Mouse (Mus musculus) right cerebral cortex, adult 2 months (tissue): Measurements from ENCODE around the gene Cnga3.
A peak's percentile ranks its signal among the peaks of the same experiment; 100 is the strongest.

Source experiments
- DNase-seq, 2 experiments: peaks; one replicate each; pipeline ENCODE4 v3.0.0; 2021 to 2022; ENCODE audit warnings: low spot score in 2 of 2

Cnga3 gene

GRCm38 (mm10) chr1:37214144-37214543 lies at the start of gene Cnga3:
Gene Cnga3 (plus strand): TSS chr1:37214434.
- DNase-seq: no peak

DNA sequence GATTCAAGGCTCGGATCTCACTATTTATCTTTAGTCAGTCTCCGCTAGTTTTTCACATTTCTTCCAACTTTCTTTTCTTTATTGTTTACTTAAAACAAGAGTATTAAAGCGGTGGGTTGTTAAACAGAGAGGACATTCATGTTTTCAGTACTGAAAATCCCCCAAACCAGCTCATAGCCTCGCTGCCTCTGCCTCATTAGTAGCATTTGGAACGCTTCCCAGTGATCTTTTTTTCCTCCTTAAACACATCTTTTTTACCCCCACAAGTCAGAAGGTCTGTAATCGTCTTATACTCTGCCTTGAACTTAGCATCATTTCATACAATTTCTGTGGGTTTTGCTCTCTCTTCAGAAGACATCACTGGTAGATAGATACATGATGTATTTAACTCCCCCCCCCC lies 48.2 kb upstream of the Cnga3 start:
- no peak for DNase-seq

DNA sequence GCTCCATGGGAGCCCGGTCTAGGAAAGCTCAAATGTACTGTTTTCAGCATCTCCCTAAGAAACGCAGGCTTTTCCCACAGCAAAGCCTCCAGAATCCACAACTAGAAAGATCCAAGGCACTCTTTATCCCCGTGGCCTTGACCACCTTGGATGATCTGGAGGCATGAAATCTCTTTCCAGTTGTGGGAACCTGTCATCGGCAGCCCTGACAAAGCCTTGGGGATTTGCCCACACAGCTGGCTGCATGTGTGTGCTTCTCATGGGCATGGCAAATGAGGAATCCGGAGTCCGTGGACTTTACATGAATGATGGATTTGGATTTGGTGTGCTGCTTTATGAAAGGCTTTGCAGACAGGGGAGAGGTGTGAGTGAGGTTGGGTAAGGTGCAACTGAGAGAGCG lies 46.3 kb upstream of the Cnga3 start:
- no peak for DNase-seq

DNA sequence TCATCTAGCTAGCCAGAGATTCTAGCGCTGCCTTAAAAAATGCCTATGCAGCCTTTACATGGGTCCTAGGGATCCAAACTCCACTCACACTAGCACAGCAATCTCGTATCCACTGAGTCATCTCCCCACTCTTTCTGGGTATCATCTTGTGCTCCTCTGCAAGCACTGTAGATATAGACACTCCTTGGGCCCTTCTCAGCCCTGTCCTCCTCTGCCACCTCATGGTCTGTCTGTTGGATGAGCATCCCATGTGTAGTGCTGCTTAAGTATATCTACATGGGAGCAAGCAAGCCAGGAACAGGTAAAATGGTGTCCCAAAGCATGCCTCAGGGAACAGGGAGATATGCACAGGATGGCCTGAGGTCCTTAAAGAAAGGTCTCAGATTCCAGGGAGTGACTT lies 36.4 kb upstream of the Cnga3 start:
- DNase-seq: peak in 1 of 2 experiments; percentile 4

DNA sequence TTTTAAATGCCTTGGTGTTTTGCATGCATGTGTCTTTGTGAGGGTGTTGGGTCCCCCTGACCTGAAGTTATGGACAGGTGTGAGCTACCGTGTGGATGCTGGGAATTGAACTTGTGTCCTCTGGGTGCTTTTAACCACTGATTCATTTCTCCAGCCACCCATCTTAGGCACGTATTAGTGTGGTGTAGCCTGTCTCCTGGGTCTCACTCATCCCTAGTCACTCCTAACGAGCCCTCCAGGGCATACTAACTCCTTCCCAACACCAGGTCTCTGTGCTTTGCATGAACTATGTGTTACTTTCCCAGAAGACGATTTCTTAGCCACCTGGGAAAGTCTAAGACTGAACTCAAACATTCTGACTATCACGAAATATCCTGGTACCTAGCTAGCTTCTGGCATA lies 34.4 kb upstream of the Cnga3 start:
- no peak for DNase-seq

DNA sequence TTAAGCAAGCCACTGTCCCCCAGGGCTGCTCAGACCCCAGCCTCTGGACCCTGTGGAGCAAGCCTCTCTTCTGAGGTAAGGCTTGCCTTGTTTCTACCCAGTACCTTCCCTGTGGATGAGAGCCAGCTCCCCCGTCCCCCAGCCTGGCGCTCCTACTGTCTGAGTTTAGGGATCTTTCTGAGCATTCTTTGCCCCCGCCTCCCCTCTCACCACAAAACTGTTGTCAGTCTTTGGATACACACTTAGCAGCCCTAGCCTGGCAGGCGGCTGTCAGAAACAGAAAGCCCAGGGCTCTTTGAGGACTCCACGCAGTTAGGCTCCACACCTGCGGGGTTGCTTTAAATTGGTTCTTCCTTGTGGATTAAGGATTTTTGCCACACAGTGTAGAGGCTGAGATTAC lies 27.2 kb upstream of the Cnga3 start:
- no peak for DNase-seq

GRCm38 (mm10) chr1:37194607-37195006 lies 19.6 kb upstream of the Cnga3 start:
- DNase-seq: peak in 1 of 2 experiments; percentile 19

DNA sequence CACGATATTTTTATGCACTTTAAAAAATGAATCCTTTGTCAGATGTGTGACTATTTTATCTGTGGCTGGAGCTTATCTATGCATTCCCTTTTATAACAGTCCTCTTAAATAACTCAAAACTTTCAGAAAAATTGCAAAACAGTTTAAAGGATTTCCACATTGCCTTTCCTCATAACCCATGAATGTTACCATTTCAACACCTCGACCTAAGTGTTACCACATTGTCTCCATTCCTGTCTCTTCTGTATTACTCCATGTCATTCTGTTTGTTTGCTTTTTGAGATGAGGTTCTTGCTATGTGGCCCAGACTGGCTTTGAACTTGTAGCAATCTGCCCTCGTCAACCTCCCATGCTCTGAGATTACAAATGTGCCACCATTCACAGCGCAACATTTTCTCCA lies 12.8 kb upstream of the Cnga3 start:
- no peak for DNase-seq

DNA sequence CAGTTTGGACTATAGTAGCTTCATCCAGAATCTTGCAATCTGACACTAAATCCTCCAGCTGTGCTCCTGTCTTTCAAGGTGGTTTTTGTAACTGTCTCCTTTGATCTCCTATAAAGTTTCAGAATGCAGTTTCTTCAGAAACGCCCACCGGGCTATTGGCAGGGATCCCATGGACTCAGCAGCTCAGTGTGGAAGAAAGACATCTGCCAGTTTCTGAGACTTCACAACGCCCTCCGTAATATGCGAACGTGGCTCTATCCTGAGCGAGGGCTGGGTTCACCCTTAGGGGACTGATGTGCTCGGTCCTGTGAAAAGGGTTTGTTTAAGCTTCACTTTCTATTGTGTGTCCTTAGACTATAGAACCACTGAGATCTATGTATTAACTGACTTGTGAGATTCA lies 6.5 kb upstream of the Cnga3 start:
- DNase-seq: no peak

DNA sequence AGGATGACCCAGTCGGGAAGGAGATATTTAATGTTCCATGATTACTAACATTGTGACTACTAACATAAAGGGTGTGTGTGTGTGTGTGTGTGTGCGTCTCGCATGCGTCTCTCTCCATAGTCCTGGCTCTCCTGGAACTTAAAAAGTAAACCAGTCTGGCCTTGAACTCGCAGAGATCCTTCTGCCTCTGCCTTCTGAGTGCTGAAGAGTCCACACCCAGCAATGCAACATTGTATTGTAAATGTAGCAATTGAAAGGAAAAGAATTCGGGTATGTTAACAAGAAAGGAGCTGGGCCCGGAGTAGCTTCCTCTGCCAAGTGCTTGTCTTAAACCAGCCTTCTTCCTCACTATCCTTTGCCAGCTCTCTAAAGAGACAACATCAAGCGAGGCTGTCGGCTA lies 1.9 kb upstream of the Cnga3 start:
- DNase-seq: no peak

DNA sequence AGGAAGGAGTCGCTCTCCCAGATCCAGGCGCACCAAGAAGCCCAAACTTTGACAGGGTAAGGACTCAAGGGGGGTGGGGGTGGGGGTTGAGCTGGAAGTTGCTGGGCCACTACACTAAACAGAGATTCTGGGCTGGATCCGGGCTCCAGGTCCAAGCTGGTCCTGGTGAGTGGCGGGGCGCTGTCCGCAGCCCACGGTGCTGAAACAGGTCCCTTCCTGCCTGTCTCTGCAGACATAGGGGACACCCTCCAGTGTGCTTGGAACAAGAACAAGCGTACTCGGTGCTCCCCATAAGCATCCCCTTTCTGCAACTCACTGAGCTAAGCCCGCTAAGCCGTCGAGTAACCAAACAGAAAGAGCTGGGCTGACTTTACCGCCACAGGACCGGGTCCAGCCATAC lies 4.2 kb downstream of the Cnga3 start:
- no peak for DNase-seq

- no peak for DNase-seq
Measured at GRCm38 (mm10) chr1:37219593-37219992, 5.4 kb downstream of the Cnga3 start.

GRCm38 (mm10) chr1:37220134-37220907 lies 6.1 kb downstream of the Cnga3 start:
- DNase-seq: peak; percentile 88 to 89

GRCm38 (mm10) chr1:37222002-37222401 lies 7.8 kb downstream of the Cnga3 start:
- DNase-seq: no peak

DNA sequence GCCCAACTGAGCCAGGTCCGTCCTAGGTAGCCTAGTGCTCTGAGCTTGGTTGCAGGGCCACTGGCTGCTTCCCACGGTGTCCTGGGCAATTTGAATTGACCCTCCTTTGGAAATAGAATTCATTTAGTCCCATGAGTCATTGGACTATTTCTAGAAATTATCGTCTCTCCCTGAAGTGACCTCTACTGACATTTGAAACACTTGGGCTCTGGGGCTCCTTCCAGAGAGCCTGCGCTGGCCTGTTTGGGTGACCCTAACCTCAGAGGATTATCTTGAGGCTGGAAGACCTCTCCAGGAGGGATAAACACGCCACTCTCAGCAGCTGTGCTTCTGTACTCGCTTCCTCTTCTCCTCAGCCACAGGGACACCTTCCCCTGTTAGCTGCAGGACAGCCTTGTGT lies 16.2 kb downstream of the Cnga3 start:
- DNase-seq: no peak

GRCm38 (mm10) chr1:37231295-37231701 lies 17.1 kb downstream of the Cnga3 start:
- peak; percentile 28 to 29 for DNase-seq

- DNase-seq: no peak
Measured at GRCm38 (mm10) chr1:37239045-37239635, 24.9 kb downstream of the Cnga3 start.

- DNase-seq: no peak
Measured at GRCm38 (mm10) chr1:37242253-37242652, 28.0 kb downstream of the Cnga3 start.

GRCm38 (mm10) chr1:37246476-37246875 lies 32.2 kb downstream of the Cnga3 start:
- DNase-seq: no peak

DNA sequence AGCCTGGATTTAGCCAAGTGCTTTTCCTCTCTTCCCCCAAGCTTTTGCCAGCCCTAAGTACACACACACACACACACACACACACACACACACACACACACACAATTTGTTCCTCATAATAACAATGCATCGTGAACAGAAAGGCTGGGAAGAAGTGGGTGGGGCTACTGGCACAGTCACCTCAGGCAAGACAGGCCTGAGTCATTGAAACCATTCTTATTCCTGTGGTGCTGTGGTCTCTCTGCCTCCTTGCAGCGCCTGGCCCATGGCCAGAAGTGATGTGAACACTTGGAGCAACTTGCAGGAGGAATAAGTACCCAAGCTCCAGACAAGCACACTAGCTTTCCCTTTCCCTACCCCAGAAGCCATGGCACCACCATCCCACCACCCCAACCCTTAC lies 34.2 kb downstream of the Cnga3 start:
- peak; percentile 40 to 41 for DNase-seq

DNA sequence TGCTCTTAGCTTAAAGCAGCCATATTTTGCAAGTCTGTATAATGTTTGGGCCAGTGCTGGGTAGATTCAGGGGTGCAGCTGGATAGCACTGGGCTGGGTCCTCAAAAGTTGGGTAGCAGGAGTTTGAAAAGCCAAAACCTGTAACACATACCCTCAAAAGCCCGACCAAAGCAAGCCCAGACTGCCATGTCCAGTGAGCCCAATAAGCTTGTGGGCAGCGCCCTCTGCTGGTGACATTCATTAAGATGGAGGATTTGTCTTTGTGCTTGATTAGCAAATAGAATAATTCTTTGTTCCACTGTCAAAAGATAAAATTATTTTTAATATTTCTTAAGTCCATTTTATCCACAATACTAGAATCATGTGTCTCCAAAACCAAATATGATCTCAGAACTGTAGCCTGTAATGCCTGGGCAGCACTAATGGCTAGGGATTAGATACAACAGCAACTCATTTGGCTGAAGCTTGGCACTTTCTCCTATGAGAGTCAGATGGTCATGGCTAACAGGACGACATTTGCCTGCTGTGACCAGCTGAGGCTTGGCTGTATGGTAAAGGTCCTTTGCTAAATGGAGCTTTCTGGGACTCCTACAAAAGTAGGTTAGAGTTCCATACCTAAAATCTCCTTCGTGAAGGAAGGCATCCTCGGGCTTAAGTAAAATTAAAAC lies 36.5 kb downstream of the Cnga3 start:
- DNase-seq: peak; percentile 92 to 94

DNA sequence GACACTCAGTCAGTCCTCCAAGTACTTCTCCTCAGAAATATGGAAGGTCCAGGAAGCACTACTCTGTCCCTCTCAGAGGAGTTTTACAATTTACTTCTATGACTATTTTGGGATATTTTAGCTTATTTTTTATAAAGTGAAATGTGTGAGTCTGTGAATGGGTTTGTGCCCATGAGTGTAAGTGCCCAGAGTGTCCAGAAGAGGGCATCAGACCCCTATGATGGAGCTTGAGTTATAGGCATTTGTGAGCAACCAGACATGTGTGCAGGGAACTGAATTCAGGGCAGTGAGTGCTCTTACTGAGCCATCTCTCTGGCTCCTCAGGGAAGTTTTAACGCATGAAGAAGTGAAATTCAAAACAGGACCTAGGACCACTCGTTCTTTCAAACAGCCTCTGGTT lies 44.2 kb downstream of the Cnga3 start:
- no peak for DNase-seq

GRCm38 (mm10) chr1:37272464-37272863 lies 58.2 kb downstream of the Cnga3 start:
- peak; percentile 79 to 80 for DNase-seq
